Mouse (Mus musculus) embryonic fibroblast, embryonic 13.5 days (primary cell): ENCODE results near the gene Akt1. TPM values are rescaled to one million over a fixed set of nuclear protein-coding genes. Genes with fewer than 3 reads are reported as not detected.

Experiments used
- H3K27ac ChIP-seq: 2 replicates; pipeline ENCODE4 v1.5.1; 2012; ENCODE audit warnings: low read length, control low read depth, inconsistent platforms; ENCODE audit not compliant: insufficient read depth
- H3K4me1 ChIP-seq: 2 replicates; pipeline ENCODE4 v1.6.1; 2011; ENCODE audit warnings: low read length; ENCODE audit not compliant: control insufficient read depth, insufficient read depth
- H3K4me3 ChIP-seq: 2 replicates; pipeline ENCODE4 v1.5.1; 2011; ENCODE audit warnings: mild to moderate bottlenecking, control low read depth, low read length; ENCODE audit not compliant: insufficient read depth
- CTCF ChIP-seq: IDR thresholded peaks from 2 replicates; pipeline ENCODE4 v1.5.1; 2011; ENCODE audit warnings: mild to moderate bottlenecking, control low read depth, low read length, moderate library complexity, borderline replicate concordance; ENCODE audit not compliant: insufficient read depth
- POLR2A ChIP-seq: IDR thresholded peaks from 2 replicates; pipeline ENCODE4 v1.6.1; 2011; ENCODE audit warnings: low read depth, mild to moderate bottlenecking, control low read depth, low read length, moderate library complexity
- polyA plus RNA-seq: library from polyadenylated mRNA; stranded (reverse); fragments of >200 nt; gene quantifications from 2 replicates; pipeline ENCODE4 v1.2.4, GENCODE M21; 2011; ENCODE audit warnings: low read depth; ENCODE audit not compliant: missing spikeins, insufficient read length

The Akt1 gene
- polyA plus RNA-seq, 1 experiment, result 227 TPM

DNA sequence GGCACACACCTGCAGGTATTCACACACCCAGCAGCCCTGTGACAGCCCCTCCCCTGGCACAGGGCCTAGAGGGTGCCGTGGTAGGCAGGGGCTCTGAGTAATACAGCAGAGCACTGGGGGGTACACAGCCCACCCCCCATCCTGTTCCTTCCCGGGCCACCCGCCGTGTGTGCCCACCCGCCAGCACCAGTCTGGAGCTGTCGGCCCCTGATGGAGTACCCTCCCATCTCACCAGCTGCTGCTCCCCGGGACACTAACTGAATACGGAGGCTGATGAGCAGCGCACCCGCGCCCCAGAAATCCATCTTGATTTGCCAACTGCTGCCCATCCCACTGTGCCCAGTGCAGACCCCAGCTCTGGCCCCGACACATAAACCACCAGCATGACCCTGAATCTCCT lies 11.0 kb downstream of the Akt1 start:
- Histone ChIP-seq H3K27ac (no peak overlapping the region), H3K4me3 (no peak overlapping the region), H3K4me1 (no peaks in the 10 kb centered on the region)
- no peak for TF ChIP-seq CTCF
- no peak for TF ChIP-seq POLR2A

GRCm38 (mm10) chr12:112663303-112663702 lies 11.4 kb downstream of the Akt1 start:
- Histone ChIP-seq H3K4me3 (no peak overlapping the region), H3K4me1 (no peaks in the 10 kb centered on the region), H3K27ac (no peak overlapping the region)
- TF ChIP-seq POLR2A (no peak), CTCF (no peak)

DNA sequence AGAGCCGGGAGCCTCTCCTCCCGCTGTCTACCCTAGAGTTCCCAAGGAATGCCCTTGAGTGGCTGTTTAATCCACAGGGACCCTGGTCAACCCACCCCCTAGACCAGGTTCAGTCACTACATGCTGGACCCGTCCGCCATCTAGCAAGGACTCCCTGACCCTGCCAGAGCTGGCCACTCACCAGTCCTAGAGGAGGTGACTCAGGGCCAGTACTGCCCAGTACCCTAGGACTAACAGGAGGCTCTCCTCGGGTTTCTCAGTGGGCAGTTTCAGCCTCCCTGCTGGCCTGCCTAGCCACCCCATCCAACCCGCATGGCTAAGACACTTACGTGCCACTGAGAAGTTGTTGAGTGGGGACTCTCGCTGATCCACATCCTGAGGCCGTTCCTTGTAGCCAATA lies 12.8 kb downstream of the Akt1 start:
- no peak overlapping the region for H3K27ac ChIP-seq
- TF ChIP-seq POLR2A (no peak), CTCF (no peak)
- H3K4me1 ChIP-seq, result no peaks in the 10 kb centered on the region
- no peak overlapping the region for H3K4me3 ChIP-seq

- TF ChIP-seq CTCF, result no peak
- TF ChIP-seq POLR2A, result no peak
Measured at GRCm38 (mm10) chr12:112661327-112661605, 13.4 kb downstream of the Akt1 start.

GRCm38 (mm10) chr12:112660576-112661326 lies 13.9 kb downstream of the Akt1 start:
- Histone ChIP-seq H3K27ac (no peak overlapping the region), H3K4me1 (no peaks in the 10 kb centered on the region), H3K4me3 (no peak overlapping the region)
- TF ChIP-seq CTCF (no peak), POLR2A (no peak)

More at GRCm38 (mm10) chr12:112661327-112661605, 13.4 kb downstream of the Akt1 start:
- H3K4me3 ChIP-seq, result no peak overlapping the region
- H3K27ac ChIP-seq, result no peak overlapping the region
- no peaks in the 10 kb centered on the region for H3K4me1 ChIP-seq

GRCm38 (mm10) chr12:112659109-112659508 lies 15.6 kb downstream of the Akt1 start:
- Histone ChIP-seq H3K27ac (no peak overlapping the region), H3K4me1 (no peaks in the 10 kb centered on the region), H3K4me3 (no peak overlapping the region)
- TF ChIP-seq CTCF (peak; percentile 10; the same call in 1 of the 2 replicates), POLR2A (no peak)

- Histone ChIP-seq H3K4me3 (no peak overlapping the region), H3K27ac (no peak overlapping the region), H3K4me1 (no peaks in the 10 kb centered on the region)
- TF ChIP-seq CTCF (no peak), POLR2A (no peak)
Measured at GRCm38 (mm10) chr12:112658619-112659018, 16.1 kb downstream of the Akt1 start.

GRCm38 (mm10) chr12:112654076-112654475 lies 20.6 kb downstream of the Akt1 start:
- no peak for TF ChIP-seq CTCF
- no peak overlapping the region for H3K27ac ChIP-seq

DNA sequence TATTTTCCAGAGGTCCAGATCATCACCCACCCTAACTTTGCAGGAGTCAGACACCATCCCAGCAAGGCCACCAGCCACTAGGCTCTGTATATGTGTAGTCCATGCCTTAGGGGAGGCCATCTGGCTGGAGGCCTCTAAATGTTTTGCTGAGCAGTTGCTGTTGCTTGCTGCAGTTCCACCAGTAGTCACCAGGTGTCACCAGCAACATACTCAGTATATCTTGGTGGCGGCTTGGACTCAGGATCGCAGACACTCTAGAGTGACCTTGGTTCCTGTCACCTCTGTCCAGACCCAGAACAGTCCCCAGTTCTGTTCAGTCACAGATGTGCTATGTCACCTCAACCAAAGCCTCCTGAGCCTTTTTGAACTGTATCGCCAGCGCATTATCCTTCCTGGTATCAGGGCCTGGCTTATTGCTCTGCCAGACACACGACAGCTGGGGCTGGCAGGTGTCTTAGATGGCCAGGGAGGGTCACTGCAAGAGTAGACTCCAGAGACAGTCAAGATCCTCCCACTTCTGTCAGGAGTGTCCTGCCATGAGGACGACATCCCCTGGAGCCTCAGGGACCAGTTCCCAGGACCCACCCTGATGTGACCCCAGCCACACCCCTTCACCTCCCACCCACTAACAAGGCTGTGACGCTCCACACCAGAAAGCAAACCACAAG lies 21.4 kb downstream of the Akt1 start:
- Histone ChIP-seq H3K27ac (no peak overlapping the region), H3K4me1 (peaks cover 5% of the 10 kb centered on the region), H3K4me3 (no peak overlapping the region)
- TF ChIP-seq POLR2A (no peak), CTCF (peak; percentile 74; the same call in 1 of the 2 replicates)

More at GRCm38 (mm10) chr12:112654076-112654475, 20.6 kb downstream of the Akt1 start:
- Histone ChIP-seq H3K4me3 (no peak overlapping the region), H3K4me1 (no peaks in the 10 kb centered on the region)

DNA sequence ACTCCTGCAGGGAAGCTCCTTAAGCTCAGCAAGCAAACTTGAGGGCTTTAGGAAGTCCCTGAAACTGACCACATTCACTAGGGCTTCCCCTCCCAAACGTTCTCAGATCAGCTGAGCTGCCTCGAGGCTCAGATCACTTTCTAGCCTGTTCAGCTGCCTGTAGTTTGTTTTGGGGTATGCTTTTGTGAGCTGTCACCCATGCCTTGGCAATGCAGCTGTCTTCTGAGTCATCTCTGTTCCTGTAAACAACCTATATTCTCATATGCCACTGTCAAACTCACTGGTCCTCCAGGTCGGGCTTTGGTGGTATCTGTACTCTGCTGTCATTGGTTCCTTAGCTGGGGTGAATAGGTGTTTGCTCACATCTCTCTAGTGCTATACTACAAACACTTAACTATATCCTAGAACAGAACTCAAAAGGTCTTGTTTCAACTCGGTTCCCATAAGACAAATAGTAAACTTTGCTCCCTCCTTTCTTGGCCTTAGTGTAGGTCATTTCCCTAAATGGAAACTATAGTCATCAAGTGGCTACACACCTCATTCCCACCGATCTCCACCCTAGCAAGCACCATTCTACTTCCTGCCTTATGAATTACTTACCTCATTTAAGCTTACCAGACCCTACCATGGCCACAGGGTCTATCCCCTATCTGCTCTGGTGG lies 22.8 kb downstream of the Akt1 start:
- H3K4me3 ChIP-seq, result no peak overlapping the region
- TF ChIP-seq CTCF (no peak), POLR2A (no peak)
- H3K27ac ChIP-seq, result no peak overlapping the region
- peaks cover 11% of the 10 kb centered on the region for H3K4me1 ChIP-seq
